Mouse (Mus musculus) spleen, postnatal 36 days (tissue): Measurements from ENCODE around the gene Syp.

ENCODE experiments used
- DNase-seq, 2 experiments: peaks; one replicate each; pipeline ENCODE4 v3.0.0; 2022; ENCODE audit warnings: low spot score in 2 of 2, mixed read lengths in 1 of 2

Syp gene

GRCm38 (mm10) chrX:7662936-7663335 lies 24.7 kb downstream of the Syp start:
- DNase-seq = no peak

GRCm38 (mm10) chrX:7664791-7665190 lies 26.5 kb downstream of the Syp start:
- DNase-seq = no peak

GRCm38 (mm10) chrX:7665739-7666502 lies 27.6 kb downstream of the Syp start:
- DNase-seq = no peak

DNA sequence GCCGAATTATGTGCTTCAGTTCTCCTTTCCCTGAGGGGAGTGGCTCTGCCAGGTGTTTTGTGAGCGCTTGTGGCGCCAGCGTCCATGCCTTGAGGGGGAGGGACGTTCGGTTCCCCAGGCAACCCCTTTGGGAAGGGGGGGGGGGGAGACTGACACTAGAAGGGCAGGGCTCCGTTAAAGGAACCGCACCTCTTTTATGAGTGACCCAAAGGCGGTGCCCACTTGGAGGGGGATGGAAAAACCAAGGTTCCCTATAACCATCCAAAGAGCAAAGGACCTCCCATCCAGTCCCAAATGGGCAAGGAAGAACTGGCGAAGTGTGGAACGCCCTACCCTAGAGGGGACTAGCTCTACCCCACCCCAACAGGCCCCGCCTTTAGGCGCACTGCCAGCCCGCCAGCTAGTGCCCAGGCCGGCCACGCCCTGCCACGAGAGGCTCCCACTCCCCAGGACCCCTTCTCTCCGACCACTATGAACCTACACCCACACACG lies 32.2 kb downstream of the Syp start:
- peak; percentile 61 to 63 for DNase-seq

GRCm38 (mm10) chrX:7670921-7671623 lies 32.8 kb downstream of the Syp start, which contains the start of gene Plp2:
TSS of gene Plp2 (minus strand) at chrX:7671390.
- peak; percentile 50 to 63 for DNase-seq

DNA sequence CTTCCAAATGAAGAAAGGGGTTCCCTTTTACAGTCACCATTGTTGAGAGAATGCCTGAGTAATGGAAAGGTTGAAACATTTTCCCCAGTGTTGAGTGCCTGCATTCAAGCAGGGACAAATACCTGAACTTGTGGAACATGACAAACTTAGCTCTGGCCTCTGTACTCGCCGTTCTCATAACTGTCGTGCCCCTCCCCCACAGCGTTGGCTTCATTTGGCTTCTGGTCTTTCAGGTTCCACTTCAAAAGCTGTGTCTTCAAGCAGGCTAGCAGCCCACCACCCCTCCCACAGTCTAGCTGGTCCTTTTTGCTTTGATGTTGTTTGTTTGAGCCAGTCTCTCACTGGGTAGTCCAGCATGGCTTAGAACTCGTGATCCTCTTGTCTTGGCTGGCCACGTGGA lies 34.5 kb downstream of the Syp start:
- no peak for DNase-seq

GRCm38 (mm10) chrX:7673578-7674281 lies 35.5 kb downstream of the Syp start:
- DNase-seq = peak; percentile 67 to 69

GRCm38 (mm10) chrX:7674284-7675000 lies 36.2 kb downstream of the Syp start:
- peak; percentile 17 to 29 for DNase-seq

DNA sequence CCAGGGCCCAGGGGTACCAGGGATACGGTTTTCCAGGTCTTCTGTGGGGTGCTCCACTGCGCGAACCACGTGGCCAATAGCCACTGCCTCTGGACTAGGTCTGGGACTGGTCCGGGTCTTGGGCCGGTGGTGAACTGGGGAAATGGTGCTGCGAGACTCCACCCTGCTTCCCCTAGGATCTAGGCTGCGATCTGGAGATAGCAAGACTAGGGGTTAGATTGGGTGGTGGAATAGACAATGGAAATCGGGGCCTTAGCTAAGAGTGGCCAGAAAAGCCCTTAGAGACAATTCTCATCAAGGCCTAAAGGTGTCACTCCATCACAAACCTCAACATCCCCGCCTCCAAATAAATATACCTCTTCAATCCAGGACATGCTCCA lies 36.7 kb downstream of the Syp start:
- DNase-seq = no peak

DNA sequence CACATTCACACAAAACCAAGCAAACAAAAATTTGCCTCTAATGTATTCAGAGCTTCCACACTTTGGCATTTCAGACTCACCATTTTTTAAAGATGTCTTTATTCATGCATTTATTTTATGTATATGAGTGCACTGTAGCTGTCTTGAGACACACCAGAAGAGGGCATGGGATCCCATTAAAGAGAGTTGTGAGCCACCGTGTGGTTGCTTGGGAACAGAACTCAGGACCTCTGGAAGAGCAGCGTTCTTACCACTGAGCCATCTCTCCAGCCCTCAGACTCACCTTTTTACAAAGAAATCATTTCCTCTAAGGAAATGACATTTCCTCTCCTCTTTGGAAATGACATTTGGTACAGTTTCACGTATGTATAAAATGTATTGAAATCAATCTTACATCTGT lies 40.7 kb downstream of the Syp start:
- DNase-seq = no peak

DNA sequence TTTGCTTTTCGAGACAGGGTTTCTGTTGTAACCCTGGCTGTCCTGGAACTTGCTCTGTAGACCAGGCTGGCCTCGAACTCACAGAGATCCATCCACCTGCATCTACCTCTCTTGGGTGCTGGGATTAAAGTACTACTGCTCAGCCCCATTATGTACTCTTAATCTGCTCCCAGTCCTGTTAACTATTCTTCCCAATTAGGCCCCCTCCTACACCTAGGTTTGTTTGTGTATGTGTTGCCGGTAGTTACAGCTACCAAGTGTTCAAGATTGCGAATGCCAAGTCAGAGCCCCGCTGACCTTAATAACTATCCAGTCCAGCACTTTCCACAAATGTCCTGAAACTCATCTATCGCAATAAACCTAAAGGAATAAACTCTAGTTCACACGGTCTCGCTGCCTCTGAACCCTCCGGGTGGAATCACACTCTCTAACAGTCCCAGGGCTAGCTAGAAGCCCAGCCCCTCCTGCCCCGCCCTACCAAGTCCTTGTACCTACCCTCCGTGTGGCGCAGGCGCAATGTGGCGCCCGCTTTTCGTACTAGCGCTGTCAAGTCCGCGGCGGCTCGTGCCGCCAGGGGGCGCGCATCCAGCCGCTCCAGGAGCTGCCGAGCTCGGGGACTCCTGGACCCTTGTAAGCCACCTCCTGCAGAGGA lies 41.3 kb downstream of the Syp start:
- peak; percentile 85 to 89 for DNase-seq

- DNase-seq = no peak
Measured at GRCm38 (mm10) chrX:7680057-7680412, 41.8 kb downstream of the Syp start.

DNA sequence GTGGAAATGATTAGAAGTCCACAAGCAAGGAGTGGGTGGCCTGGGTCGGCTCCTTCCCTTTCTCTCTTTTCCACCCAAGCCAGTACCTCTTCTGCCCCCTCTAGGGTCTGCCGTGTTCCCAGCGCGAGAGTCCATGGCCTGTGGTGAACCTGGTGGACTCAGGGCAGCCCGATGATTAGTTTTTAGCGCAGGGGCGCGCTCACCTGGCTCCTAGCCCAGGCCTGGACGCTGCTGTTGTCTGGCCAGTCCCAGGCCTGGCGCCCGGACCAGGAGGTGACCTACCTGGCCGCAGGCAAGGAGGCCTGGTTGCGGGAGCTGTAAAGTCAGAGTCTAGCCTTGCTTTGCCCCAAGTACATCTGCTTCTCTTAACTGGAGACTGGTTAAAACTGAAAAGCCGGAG lies 42.6 kb downstream of the Syp start, which contains the start of gene Magix:
TSS of gene Magix (minus strand) at position 388 of the 400 bp plus-strand sequence.
- no peak for DNase-seq

DNA sequence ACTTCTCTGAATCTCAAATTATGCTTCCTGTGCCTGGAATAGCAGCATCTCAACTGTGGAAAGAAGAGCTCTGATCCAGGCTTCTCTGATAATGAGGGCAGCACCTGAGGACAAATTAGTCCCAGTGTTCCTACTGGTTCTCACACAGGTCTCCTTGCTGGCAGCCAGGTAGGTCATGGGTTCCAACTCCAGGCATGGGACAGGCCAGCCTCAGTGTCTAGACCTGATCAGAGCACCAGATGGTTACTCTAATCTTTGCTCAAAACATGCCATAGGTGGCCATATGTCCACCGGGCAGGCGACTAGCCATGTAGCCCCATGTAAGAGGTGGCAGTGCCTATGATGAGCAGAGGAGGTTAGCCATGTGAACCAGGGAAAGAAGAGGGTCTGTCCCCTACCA lies 50.0 kb downstream of the Syp start:
- DNase-seq = no peak

- DNase-seq = no peak
Measured at GRCm38 (mm10) chrX:7690486-7690885, 52.2 kb downstream of the Syp start.

DNA sequence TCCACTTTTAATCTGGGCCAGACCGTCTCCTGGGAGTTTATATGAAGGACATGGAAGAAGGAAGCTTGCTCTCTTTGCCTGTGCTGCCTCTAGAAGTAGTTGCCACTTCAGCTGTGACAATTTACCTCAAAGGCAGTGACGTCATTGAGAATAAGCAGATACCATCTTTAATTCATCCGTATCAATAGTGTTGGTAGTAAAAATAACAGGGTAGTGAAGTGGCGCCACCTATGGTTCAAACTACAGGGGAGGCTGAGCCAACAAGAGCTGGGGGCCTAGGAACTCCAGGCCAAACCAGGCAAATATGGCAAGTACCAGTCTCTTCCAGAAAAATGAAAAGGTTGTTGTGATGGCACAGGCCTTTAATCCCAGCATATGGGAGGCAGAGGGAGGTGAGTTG lies 54.6 kb downstream of the Syp start:
- peak; percentile 19 to 27 for DNase-seq

DNA sequence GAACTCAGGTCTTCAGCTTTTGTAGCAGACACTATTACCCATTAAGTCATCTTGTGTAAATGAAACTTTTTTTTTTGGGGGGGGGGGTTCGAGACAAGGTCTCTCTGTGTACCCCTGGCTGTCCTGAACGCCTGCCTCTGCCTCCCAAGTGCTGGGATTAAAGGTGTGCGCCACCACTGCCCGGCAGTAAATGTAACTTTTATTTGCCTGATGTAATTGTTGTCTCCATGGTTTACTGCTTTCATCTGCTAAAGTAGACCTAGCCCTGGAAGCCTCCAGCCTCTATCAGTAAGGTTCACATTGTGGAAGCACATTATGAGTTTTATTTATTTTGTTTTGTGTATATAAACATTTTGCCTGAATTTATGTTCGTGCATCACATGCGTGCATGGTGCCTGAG lies 58.2 kb downstream of the Syp start:
- DNase-seq = no peak

GRCm38 (mm10) chrX:7696954-7697381 lies 58.7 kb downstream of the Syp start, which contains the start of gene Gpkow:
TSS of gene Gpkow (plus strand) at chrX:7697131.
- DNase-seq = peak; percentile 86 to 88
